Mouse (Mus musculus) urinary bladder, postnatal 10 days (tissue): ENCODE data around the gene Slc26a8.
A peak's percentile ranks its signal among the peaks of the same experiment; 100 is the strongest.

Experiments
- DNase-seq: peaks from one replicate; pipeline ENCODE4 v3.0.0; 2022; ENCODE audit warnings: low spot score

Slc26a8 gene

GRCm38 (mm10) chr17:28698672-28699071 lies 8.6 kb upstream of the Slc26a8 start:
- no peak for DNase-seq

- no peak for DNase-seq
Measured at GRCm38 (mm10) chr17:28698245-28698644, 8.2 kb upstream of the Slc26a8 start.

- DNase-seq = no peak
Measured at GRCm38 (mm10) chr17:28697290-28698195, 7.5 kb upstream of the Slc26a8 start.

GRCm38 (mm10) chr17:28696641-28697040 lies 6.6 kb upstream of the Slc26a8 start:
- no peak for DNase-seq

- no peak for DNase-seq
Measured at GRCm38 (mm10) chr17:28694832-28695231, 4.8 kb upstream of the Slc26a8 start.

GRCm38 (mm10) chr17:28694078-28694477 lies 4.0 kb upstream of the Slc26a8 start:
- DNase-seq = no peak

- no peak for DNase-seq
Measured at GRCm38 (mm10) chr17:28693086-28693485, 3.1 kb upstream of the Slc26a8 start.

GRCm38 (mm10) chr17:28692341-28692710 lies 2.3 kb upstream of the Slc26a8 start:
- DNase-seq = no peak

- no peak for DNase-seq
Measured at GRCm38 (mm10) chr17:28691687-28692340, 1.8 kb upstream of the Slc26a8 start.

- DNase-seq = peak; percentile 99
Measured at GRCm38 (mm10) chr17:28690776-28691686, 998 bp upstream of the Slc26a8 start, which contains the start of gene Mapk14. TSS of gene Mapk14 (plus strand) at chr17:28691329.

- DNase-seq = no peak
Measured at GRCm38 (mm10) chr17:28687354-28687753, 2.7 kb downstream of the Slc26a8 start.

GRCm38 (mm10) chr17:28684631-28685030 lies 5.4 kb downstream of the Slc26a8 start:
- DNase-seq = no peak

GRCm38 (mm10) chr17:28683601-28684000 lies 6.4 kb downstream of the Slc26a8 start:
- no peak for DNase-seq

- DNase-seq = no peak
Measured at GRCm38 (mm10) chr17:28682311-28683084, 7.5 kb downstream of the Slc26a8 start.

- DNase-seq = no peak
Measured at GRCm38 (mm10) chr17:28659564-28659963, 30.5 kb downstream of the Slc26a8 start.

- DNase-seq = no peak
Measured at GRCm38 (mm10) chr17:28657936-28658335, 32.1 kb downstream of the Slc26a8 start.

GRCm38 (mm10) chr17:28650268-28650667 lies 39.8 kb downstream of the Slc26a8 start:
- no peak for DNase-seq

- no peak for DNase-seq
Measured at GRCm38 (mm10) chr17:28648607-28649370, 41.2 kb downstream of the Slc26a8 start.

GRCm38 (mm10) chr17:28646221-28646620 lies 43.8 kb downstream of the Slc26a8 start:
- DNase-seq = no peak

- no peak for DNase-seq
Measured at GRCm38 (mm10) chr17:28644112-28644511, 45.9 kb downstream of the Slc26a8 start.

GRCm38 (mm10) chr17:28643697-28644096 lies 46.3 kb downstream of the Slc26a8 start:
- DNase-seq = no peak
